Mouse (Mus musculus): ENCODE results near the gene Hoxc9.

The Hoxc9 gene

DNA sequence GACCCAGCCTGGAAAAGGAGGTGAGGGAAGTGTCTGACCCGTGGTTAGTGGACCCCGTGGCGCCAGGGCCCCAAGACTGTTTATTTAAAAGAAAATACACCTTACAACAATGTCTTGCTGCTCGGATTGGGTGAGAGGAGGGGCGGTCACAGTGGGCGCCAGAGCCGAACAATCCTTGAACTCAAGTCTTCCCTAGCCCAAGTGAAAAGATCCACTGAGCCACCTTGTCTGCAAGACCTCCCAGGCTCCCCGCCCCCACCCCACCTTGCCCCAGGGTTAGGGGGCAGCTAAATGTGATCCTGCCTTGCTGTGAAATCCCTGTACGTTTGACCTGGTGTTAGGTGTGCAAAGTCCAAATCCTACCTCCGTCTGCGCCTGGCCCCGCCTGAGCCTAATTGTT is 19.3 kb upstream of the Hoxc9 start:
- DNase-seq: no peak

DNA sequence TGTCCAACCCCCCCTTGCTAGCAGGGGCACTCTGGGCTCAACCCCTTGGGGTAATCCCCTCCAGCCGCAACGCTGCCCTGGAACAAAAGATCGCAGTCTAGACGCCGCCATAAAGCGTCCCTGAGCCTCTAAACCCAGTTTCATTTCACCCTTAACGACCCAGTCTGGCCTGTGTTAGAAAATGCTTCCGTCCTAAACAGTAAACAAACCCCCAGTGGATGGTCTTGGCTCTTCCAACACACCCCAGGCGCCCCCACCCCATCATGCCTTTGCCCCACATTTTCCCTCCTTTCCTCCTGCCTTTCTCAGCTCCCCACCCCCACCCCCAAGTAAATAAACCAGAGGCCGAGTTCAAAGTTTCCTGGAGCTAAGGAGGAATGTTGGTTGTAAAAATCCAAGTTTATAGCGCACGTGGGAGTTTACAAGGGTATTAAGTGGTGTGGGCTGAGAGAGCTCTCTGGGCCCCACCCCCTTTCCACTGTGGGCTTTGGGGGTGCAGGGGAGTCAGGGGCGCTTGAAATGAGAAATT is 16.5 kb upstream of the Hoxc9 start:
- DNase-seq: no peak

DNA sequence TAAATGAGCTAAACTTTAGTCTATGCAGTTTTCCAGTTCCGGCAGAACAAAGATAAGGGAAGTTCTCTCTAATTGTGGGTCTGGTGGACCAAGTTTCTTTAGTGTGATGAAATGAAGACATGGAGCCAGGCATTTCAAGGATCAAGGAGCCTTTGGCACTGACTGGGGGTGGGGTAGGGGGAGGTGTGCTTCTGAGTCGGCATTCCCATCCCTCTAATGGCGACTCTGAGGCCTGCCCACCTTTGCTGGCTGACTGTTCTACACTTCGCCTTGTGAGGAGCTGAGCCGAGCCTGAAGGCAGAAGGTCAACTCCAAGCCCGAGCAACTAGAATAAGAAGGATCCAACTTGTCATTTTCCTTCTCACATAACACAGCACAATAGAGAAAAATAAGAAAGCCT is 14.5 kb upstream of the Hoxc9 start:
- DNase-seq: no peak

DNA sequence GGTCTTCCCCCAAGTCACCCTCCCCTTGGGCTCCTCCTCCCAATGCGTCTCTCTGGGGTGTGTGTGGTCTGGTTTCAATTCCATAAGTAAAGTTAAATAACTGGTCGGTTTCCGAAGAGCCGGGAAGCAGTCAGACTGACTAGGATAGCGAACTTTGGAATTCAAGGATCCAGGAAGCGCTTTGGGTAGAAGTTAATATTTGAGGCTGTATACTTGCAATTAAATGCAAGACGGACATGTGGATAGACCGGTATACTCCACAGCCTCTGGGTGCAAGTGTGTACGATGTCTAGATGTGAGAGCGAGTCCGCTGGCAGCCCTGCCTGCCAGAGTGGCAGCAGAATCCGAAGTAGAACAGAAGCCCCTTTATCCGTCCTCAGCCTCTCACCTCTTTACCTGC is 13.7 kb upstream of the Hoxc9 start:
- DNase-seq: no peak

DNA sequence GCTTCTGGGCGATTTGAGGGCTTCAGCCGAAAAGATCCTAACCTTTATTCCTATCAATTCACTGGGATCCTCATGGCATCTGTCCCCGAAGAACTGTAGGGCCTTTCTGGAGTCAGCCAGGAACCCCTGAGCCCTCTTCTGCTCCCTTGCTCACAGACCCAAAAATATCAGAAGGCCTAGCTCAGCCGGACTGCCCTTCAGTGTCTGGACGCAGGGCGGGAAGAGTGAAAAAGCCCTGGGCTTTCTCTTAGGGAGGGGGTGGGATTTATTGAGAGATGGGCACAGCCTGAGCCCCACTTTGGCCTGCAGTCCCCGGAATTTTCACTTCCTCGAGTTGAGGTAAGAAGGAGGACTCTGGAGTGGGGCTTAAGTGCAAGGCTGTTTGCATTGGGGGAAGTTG is 13.0 kb upstream of the Hoxc9 start:
- DNase-seq: no peak

DNA sequence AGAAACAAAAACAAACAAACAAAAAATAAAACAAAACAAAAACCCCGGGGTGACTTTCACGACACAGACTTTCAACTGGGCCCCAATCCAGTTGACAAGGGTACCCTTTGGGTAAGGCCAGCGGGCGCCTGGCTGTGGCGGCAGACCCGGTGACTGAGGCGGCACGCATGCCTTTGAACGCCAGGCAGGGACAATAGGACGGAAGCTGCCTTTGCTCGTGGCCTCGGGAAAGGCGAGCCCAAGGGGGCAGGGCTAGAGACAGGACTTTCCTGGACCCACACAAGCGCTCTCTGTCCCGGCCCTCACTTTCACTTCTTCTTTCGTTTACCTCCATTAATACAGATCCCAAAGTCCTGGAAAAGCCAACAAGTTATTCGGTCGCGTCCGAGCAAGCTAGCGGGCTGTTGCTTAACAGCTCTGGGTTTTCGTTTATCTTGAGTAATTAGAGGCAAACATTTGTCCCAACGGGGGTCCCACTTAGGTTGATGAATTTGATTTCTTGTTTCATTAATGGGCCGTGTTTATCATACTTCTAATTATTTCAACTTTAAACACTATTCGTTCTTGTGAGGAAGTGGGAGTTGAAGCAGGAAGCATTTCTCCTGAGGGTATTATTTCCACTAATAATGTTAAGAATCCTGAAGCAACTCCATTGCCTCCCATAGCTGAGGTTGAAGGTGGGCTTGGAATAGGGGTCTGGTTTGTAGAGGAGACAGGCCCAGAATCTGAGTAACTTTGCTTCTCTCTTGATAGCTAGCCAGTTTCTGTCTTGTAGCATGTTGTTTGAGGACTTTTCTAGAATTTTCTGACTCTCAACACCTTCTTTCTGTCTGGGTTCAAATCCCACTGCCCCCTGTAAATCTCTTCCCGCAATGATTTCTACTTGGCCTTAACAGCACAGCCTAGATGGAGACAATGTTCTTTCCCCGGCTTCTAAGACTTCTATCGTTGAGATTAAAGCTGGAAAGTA is 12.3 kb upstream of the Hoxc9 start:
- DNase-seq: no peak

DNA sequence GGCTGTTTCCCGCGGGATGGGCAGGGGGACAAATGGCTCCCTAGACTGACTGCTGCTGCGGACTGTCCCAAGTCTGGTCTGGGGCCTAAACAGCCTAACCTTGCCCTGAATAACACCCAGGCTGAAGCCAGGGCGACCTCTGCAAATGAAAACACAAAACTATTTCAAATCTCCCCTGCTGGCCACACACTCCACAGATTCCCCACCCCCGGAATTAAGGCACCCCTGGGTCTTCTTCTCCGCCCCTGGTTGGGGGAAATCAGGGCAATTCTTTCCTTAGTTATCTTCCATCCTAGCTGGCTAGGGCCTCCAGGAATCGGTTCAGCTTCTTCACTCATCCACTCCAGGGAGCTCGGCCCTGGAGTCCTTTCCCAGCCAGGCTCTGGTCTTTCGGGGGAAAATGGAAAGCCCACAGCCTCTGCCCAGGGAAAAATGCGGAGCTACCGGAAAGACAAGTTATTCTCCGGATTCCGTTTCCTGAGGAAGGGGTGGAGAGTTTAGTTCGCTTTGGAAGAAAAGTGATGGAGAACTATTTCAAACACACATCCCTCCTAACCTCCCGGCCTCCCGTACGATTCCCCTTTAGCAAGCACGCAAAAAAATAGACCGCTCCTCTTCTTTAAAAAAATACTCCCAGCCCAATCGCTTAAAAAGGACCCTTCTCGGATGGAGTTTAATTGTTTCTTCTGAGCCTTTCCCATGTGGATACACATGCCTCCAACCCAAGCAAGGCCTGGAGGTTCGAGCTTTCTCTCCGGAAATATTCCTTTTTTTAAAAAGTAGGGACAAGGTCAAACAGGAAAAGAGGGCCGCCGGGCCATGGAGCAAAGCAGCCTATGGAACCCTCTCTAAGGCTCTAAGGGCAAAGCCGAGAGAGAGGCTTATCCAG is 11.0 kb upstream of the Hoxc9 start:
- no peak for DNase-seq

DNA sequence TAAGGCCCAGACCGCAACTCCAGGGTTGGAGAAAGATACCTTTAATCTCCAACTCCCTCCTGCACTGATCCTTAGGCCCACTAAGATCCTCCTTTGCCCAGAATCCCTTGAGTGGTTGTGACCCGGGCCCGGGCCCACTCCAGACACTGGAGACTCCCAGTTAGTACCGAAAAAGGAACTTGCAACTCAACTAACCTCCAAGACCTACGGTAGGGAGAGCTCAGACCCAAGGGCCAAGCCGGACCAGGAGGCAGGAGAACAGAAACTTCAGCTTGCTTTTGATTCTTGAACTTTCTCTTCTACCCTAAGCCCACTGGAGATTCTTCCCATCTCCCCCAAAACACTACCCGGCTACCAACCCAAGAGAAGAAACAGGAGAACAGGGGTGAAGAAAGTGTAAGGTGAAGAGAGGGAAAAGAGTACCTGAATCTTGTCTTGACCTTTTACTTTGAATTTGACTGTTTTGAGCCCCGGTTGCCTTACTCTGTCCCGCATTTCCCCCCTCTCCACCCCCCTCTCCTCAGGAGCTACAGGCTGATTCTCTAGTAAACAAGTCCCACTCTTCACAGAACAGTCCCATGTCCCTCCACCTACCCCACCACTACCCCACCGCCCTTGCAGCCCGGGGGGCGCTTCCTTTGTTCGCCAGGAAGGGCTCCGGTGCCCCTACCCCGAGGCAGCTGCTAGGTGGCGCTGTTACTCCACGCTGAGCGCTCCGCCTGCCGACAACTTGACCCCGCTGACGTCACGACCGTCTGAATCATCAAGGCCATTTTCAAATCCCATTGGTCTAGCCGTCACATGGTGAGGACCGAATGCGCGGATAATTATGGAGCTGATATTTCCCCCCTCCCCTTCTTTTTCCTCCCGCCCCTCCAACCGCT is 10.1 kb upstream of the Hoxc9 start:
- no peak for DNase-seq

DNA sequence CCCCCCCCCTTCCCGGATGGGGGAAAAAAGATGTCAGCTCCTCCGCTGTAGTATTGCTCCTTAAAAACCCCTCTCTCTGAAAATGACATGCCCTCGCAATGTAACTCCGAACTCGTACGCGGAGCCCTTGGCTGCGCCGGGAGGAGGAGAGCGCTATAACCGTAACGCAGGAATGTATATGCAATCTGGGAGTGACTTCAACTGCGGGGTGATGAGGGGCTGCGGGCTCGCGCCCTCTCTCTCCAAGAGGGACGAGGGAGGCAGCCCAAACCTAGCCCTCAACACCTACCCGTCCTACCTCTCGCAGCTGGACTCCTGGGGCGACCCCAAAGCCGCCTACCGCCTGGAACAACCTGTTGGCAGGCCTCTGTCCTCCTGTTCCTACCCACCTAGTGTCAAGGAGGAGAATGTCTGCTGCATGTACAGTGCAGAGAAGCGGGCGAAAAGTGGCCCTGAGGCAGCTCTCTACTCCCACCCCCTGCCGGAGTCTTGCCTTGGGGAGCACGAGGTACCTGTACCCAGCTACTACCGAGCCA is 9.4 kb upstream of the Hoxc9 start, which contains the start of gene Hoxc10:
Gene Hoxc10, plus strand, starts transcription at position 21 of the 536 bp plus-strand sequence.
- no peak for DNase-seq

DNA sequence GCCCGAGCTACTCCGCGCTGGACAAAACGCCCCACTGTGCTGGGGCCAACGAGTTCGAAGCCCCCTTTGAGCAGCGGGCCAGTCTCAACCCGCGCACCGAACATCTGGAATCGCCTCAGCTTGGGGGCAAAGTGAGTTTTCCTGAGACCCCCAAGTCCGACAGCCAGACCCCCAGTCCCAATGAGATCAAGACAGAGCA is 9.0 kb upstream of the Hoxc9 start, which contains the start of gene Hoxc5:
Gene Hoxc5, plus strand, starts transcription at position 132 of the 199 bp plus-strand sequence.
- no peak for DNase-seq

DNA sequence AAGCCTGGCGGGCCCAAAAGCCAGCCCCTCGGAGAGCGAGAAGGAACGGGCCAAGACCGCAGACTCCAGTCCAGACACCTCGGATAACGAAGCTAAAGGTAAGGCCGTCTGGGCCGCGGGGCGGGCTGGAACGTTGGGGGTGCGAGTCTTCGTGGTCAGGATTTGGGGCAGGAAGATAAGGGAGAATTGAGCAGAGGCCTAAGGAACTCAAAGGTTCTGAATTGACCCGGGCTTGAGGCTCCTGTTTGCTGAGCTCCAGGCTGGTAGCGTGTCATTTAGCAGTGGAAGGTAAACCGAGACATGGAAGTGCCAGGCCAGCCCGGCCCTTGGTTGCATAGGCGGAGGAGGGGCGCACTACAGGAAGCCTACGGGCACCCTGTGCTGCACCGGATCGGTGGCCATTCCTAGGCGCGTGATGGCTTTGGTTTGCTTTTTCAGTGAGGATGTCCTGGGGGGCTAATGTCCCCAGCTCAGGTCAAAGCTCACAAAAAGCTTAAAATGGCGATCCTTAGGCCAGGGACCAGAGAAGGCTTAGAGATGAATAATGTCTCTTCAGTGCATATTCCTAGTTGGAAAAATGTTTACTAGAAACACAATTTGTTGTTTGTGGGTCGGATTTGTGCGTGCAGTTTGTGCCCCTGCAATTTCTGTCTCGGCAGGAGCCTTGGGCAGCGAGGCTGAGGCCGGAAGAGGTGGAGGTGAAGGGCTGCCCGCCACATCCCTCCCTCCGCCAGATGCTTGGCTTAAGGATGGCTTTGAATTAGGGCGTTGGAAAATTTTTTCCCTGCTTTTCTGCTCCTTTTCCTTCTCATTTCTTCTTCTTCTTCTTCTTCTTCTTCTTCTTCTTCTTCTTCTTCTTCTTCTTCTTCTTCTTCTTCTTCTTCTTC is 8.5 kb upstream of the Hoxc9 start:
- DNase-seq: no peak

DNA sequence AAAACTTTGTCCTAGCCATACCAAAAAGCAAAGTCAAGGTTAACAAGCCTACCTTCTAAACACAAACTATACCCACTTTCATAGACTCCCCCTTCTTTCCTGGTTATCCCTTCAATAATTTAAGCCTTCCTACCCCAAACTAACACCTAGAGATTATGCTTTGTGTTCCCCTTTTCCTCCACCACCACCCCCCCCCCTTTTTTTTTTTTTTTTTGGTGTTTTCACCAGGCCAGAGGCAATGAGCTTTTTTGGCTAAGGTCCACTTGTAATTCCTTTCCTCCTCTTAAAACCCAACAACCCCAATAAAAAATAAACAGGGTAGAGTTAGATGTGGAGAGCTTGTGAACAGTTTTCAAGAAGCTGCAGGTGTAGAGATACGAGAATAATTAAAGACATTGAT is 6.9 kb upstream of the Hoxc9 start:
- DNase-seq: no peak

DNA sequence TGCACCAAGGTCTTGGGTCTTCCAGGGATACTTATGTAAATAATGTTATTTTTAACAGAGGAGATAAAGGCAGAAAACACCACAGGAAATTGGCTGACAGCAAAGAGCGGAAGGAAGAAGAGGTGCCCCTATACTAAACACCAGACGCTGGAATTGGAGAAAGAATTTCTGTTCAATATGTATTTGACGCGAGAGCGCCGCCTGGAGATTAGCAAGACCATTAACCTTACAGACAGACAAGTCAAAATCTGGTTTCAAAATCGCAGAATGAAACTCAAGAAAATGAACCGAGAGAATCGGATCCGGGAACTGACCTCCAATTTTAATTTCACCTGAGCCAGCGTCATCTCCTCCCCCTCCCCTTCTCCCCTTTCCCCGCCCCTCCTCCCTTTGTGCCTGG is 5.5 kb upstream of the Hoxc9 start:
- no peak for DNase-seq

DNA sequence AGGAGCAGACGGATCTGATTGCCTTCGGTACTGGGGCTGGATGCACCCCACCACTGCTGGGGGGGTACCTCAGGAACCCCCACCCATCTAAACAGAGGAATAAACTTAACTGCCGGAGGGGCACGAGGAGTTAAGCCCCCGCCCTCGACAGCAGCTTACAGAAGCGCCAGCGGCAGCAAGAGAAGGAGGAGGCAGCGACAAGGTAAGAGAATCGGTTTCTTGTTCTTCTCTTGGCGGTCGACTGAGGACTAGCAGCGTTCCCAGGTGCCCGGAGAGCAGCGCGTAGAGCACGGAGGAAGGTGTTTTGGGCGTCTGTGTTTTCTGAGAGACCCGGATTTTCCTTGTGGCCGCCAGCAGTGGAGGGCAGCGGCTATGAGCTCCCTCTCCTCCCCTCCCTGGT is 4.0 kb upstream of the Hoxc9 start:
- DNase-seq: no peak

DNA sequence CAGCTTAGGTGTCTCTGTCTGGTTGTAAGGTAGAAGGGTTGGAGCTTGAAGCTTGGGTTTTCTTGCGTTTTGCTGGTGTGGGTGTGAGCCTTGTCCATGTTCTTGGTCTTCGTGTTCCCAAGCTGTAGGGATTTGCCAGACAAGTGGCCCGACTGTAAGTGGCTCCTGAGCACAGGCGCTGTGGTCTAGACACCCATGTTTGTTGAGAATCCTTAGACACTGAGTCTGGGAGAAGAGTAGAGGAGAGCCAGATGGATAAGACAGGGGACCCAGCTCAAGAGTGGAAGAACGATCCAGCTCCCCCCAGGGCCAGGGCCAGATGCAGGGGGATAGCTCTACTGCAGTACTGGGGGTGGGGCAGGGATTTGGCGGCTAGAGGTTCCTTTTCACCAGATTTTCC is 3.5 kb upstream of the Hoxc9 start:
- DNase-seq: no peak

DNA sequence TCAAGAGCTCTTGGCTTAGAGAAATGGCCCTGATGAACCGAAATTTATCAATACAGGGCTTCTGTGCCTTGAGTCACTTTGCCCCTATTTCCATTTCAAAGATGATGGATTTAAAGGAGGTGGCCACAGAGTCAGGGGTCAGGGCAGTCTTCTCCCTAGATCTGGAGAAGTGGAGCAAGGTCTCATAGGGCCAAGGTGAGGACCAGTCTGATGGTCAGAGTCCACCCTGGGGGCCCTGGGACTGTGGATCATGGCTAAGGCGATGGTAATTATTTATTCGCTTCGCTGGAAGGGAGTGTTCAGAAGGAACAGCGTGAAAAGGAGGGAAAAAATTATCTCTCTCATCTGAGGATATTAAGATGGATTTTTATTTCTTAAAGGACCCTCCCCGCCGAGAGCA is 1.2 kb upstream of the Hoxc9 start:
- DNase-seq: no peak

DNA sequence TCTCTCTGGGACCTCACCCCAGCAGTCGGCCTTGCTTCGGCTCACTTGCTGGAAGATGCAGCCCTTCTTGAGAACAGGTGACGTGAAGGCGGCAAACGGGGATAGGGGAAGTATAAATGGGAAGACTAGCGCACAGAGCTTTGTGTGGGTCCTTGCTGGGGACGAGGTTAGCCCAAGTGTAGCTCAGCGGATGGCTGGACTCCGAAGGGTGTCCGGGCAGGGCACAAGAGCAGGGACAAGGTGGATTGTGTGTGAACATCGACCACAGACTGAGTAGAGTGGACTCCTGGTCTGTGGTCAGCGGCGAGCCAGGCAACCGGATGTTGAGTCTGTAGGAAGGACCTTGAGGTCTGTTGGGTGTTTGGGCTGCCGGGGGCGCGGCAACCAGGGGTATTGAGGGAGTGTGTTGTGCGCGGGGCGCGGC is 539 bp upstream of the Hoxc9 start:
- no peak for DNase-seq

DNA sequence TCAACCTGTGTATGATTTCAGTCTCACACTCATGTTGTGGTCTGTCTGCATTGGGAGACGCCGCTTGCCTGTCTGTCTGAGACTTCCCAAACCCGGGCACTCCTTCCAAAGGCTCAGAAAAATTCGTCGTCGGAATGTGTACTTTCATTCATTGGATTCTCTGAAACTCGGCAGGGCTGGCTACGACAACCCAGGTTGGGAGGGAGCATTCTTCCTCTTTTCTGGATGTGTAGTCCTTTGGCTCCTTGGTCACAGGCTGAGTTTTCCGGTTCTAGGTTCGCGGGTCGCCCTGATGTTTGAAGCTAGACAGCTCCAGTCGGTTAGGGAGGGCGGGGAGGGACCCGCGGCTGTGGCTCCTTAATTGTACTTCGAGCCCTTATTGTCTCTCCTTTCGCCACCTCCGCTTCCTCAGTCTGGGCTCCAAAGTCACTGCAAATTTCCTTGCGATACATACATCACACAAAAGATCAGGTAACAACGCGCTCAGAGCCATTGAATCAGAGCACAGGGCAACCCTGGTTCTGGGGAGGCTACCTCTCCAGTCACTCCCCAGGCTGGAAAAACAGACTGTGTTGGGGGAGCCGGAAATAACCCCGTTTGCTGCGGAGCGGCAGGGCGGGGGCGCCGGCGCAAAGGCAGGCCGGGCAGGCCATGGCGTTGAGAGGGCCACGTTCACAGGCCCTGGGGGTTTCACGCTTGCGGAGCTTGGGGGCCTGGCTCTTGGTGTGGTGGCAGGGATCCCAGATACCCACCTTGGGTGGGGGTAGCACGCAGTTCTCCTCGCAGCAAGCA is 588 bp downstream of the Hoxc9 start:
- no peak for DNase-seq

DNA sequence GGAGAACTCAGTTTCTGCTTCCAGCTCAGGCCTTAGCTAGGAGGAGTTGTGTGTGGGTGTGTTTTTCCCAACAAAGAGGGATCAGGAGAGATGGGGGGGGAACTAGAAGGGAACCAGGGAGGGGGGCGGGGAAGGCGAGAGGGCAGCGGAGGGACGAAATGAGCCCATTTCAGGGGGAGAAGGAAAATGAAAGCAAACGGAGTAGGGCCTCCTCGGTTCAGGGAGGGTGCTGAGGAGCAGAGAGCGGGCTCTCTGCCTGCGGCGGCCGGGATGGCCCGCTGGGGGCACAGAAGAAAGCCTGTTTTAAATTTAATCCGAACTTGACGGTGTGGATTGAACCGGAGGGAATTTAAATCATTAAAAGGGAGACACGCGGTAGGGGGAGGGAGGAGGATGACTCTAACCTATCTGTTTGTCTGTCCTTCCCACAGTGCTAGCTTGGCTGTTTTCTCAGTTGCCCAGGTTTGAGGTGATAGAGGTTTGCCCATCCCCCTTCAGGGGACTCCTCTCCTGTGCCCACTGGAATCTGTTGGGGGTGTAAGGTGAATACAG is 1.3 kb downstream of the Hoxc9 start:
- DNase-seq: no peak
